Mouse (Mus musculus): Measurements from ENCODE around the gene Insyn1.

DNA sequence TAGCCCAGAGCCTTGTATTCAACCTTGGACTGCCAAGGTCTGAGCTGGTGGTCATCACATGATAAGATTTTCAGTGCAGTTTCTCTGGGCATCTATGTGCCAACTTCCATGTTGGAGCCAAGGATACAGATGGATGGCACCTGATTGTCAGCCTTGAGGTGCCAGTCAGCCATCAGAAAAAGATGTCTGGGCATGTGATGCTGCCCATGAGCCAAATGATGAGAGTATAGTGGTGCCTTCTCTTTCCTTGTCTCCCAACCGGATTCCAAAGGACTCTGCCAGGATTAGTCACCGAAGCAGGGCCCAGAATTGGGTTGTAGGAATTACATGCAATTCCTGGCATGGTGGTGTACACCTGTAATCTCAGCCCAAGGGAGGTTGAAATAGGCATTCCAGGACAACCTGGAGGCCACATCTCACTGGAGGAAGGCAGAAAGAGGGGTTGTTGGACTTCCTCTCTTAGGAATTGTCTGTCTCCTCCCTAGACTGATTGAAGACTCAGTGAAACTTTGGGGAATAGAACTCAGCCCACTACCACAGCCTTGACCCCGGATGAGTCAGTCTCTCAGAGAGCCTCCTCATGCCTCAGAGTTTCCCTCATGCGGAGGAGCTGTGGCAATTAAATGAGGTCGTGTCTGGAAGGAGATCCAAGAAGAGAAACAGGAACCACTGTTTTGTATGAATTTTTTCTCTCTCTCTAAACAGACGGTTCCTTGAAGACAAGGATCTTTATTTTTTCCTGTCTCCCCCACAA is 46.9 kb upstream of the Insyn1 start:
- TF ChIP-seq GATA1 (IDR thresholded peaks at IDR 0.05; ENCODE audit: borderline replicate concordance, low read length) = no peak
- no peak for TF ChIP-seq FLI1 (IDR thresholded peaks at IDR 0.05; ENCODE audit: low read length)
